Mouse (Mus musculus): ENCODE results near the gene Ccdc71.

DNA sequence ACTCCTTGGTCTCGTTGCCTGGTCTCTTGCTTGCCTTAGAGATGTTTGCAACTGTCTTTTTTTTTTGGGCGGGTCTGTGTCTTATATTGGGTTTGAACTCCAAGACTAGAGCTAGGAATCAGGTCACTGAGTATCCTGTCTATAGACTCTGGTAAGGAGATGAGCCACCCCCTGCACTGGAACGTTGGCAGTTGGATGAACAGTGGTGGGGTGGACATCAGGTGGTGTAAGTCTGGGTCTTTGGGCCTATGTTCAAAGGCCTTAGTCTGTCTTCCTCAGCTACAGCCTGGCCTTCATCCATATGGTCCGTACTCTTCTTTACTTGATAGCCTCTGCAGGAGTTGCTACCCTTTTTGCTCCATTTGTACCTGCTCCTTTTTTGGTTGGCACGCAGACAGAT is 1.3 kb downstream of the Ccdc71 start:
- TF ChIP-seq POLR2A (IDR thresholded peaks at IDR 0.05; ENCODE audit: insufficient read depth, low read depth, low read length) (no peak), CTCF (IDR thresholded peaks at IDR 0.05; ENCODE audit: insufficient read depth, low read depth, low read length) (no peak)
